ENCODE assay signal across 8 mouse cellular contexts in genomic region chr11:29514682-29515412, GRCm38 (mm10). TPM values are rescaled to one million over a fixed set of nuclear protein-coding genes. Genes with fewer than 3 reads are reported as not detected.
DNase-seq lines count a peak whose midpoint lies in the region; ATAC-seq and TF ChIP-seq lines count a peak whose summit lies in the region.

TSS of gene Prorsd1 (minus strand) at chr11:29515033.

- peak within 1 kb of the TSS; percentile 84 for H3K9ac ChIP-seq in heart, embryonic 12.5 days
- peak within 1 kb of the TSS; percentile 70 for H3K9ac ChIP-seq in kidney, postnatal 0 days (ENCODE audit: low read depth, low read length)
- peak within 1 kb of the TSS; percentile 82 for H3K9ac ChIP-seq in liver, embryonic 13.5 days
- peak within 1 kb of the TSS; percentile 81 for H3K9ac ChIP-seq in stomach, embryonic 16.5 days (ENCODE audit: low read length)

- peak; percentile 96 for DNase-seq in CD4-positive, CD25-positive, alpha-beta regulatory T cell, adult 2 months (ENCODE audit: low read depth, low spot score)
- DNase-seq in brain, embryonic 18.5 days (ENCODE audit: low read depth, low spot score), result peak; percentile 51
- peak; percentile 94 for DNase-seq in kidney, postnatal 0 days (ENCODE audit: low spot score)
- DNase-seq in liver, embryonic 13.5 days, result peak; percentile 93
- peak; percentile 94 for DNase-seq in neural tube, embryonic 10.5 days (ENCODE audit: extremely low spot score, low spot score)

- H3K4me3 ChIP-seq in heart, embryonic 12.5 days, result peak within 1 kb of the TSS; percentile 77
- peak within 1 kb of the TSS; percentile 64 for H3K4me3 ChIP-seq in kidney, postnatal 0 days (replicated peaks; ENCODE audit: low read depth, low read length)
- H3K4me3 ChIP-seq in liver, embryonic 13.5 days (replicated peaks), result peak within 1 kb of the TSS; percentile 75
- H3K4me3 ChIP-seq in stomach, embryonic 16.5 days (replicated peaks; ENCODE audit: low read length), result peak within 1 kb of the TSS; percentile 83

- 2% methylated on average over 40 of the region's 40 CpGs for WGBS in heart, embryonic 12.5 days
- WGBS in kidney, postnatal 0 days, result 3% methylated on average over 40 of the region's 40 CpGs
- under 1% methylated on average over 40 of the region's 40 CpGs for WGBS in liver, embryonic 13.5 days (ENCODE audit: insufficient replicate concordance)
- 3% methylated on average over 40 of the region's 40 CpGs for WGBS in stomach, embryonic 16.5 days

- H3K27me3 ChIP-seq in heart, embryonic 12.5 days (replicated peaks), result no peaks in the 10 kb centered on the region
- no peaks in the 10 kb centered on the region for H3K27me3 ChIP-seq in kidney, postnatal 0 days (ENCODE audit: insufficient read depth, low read length)
- 0 out of 2 replicates have a peak, but pooled peaks cover 3% of the 10 kb centered on the region for H3K27me3 ChIP-seq in liver, embryonic 13.5 days
- no peaks in the 10 kb centered on the region for H3K27me3 ChIP-seq in stomach, embryonic 16.5 days (ENCODE audit: control insufficient read depth, insufficient read depth, low read length)

- peak within 1 kb of the TSS; percentile 75 for H3K4me2 ChIP-seq in heart, embryonic 12.5 days
- H3K4me2 ChIP-seq in kidney, postnatal 0 days (ENCODE audit: low read length), result peak within 1 kb of the TSS; percentile 65
- peak within 1 kb of the TSS; percentile 77 for H3K4me2 ChIP-seq in liver, embryonic 13.5 days
- H3K4me2 ChIP-seq in stomach, embryonic 16.5 days (ENCODE audit: low read depth, low read length), result peak within 1 kb of the TSS; percentile 75

- H3K4me1 ChIP-seq in heart, embryonic 12.5 days (replicated peaks), result 0 out of 2 replicates have a peak, but pooled peaks cover 4% of the 10 kb centered on the region
- H3K4me1 ChIP-seq in kidney, postnatal 0 days (replicated peaks; ENCODE audit: insufficient read depth, low read length), result no peaks in the 10 kb centered on the region
- H3K4me1 ChIP-seq in liver, embryonic 13.5 days (replicated peaks), result peaks cover 24% of the 10 kb centered on the region
- H3K4me1 ChIP-seq in stomach, embryonic 16.5 days (ENCODE audit: control insufficient read depth, insufficient read depth, low read length), result peaks cover 4% of the 10 kb centered on the region; the same call in 1 of the 2 replicates

- H3K27ac ChIP-seq in heart, embryonic 12.5 days (ENCODE audit: poor library complexity, severe bottlenecking), result peak within 1 kb of the TSS; percentile 79
- H3K27ac ChIP-seq in kidney, postnatal 0 days, result peak within 1 kb of the TSS; percentile 65
- peak within 1 kb of the TSS; percentile 81 for H3K27ac ChIP-seq in liver, embryonic 13.5 days
- peak within 1 kb of the TSS; percentile 85 for H3K27ac ChIP-seq in stomach, embryonic 16.5 days (ENCODE audit: low read length)

- no peaks in the 10 kb centered on the region for H3K9me3 ChIP-seq in heart, embryonic 12.5 days (replicated peaks)
- H3K9me3 ChIP-seq in kidney, postnatal 0 days (replicated peaks; ENCODE audit: low read length), result no peaks in the 10 kb centered on the region
- no peaks in the 10 kb centered on the region for H3K9me3 ChIP-seq in liver, embryonic 13.5 days (replicated peaks)
- H3K9me3 ChIP-seq in stomach, embryonic 16.5 days (replicated peaks; ENCODE audit: control insufficient read depth, low read length), result no peaks in the 10 kb centered on the region

- no peak for TF ChIP-seq CTCF in kidney, postnatal 0 days (IDR thresholded peaks at IDR 0.05; ENCODE audit: low read depth)

- peak; percentile 100 for ATAC-seq in erythroid progenitor cell, adult 5-6 weeks (replicated peaks; ENCODE audit: low FRiP score, poor library complexity, severe bottlenecking)
- peak; percentile 99 for ATAC-seq in heart, embryonic 12.5 days (ENCODE audit: insufficient number of reproducible peaks, low FRiP score)
- ATAC-seq in kidney, postnatal 0 days (replicated peaks; ENCODE audit: low FRiP score, low read depth), result peak; percentile 99
- ATAC-seq in liver, embryonic 13.5 days (ENCODE audit: low read depth), result peak; percentile 100
- peak; percentile 99 for ATAC-seq in stomach, embryonic 16.5 days (ENCODE audit: insufficient read depth, low FRiP score)

- H3K36me3 ChIP-seq in heart, embryonic 12.5 days, result peaks cover 17% of the 10 kb centered on the region
- H3K36me3 ChIP-seq in kidney, postnatal 0 days (ENCODE audit: insufficient read depth, low read length), result peaks cover 3% of the 10 kb centered on the region; the same call in 1 of the 2 replicates
- peaks cover 20% of the 10 kb centered on the region for H3K36me3 ChIP-seq in liver, embryonic 13.5 days
- H3K36me3 ChIP-seq in stomach, embryonic 16.5 days (ENCODE audit: control insufficient read depth, insufficient read depth, low read length), result no peaks in the 10 kb centered on the region

RNA-seq across cellular contexts. Expression of gene Prorsd1, which starts in this region (rescaled TPM):
- 11.3 and 13.3 TPM in 2 replicates for total RNA-seq in erythroid progenitor cell, adult 5-6 weeks (2015; ENCODE audit: low replicate concordance)
- 11.9 and 18.2 TPM in 2 replicates for total RNA-seq in erythroid progenitor cell, adult 5-6 weeks (2017; ENCODE audit: low replicate concordance)
- 22.9 and 23.5 TPM in 2 replicates for polyA plus RNA-seq in heart, embryonic 12.5 days (2016; fragmentation: Nextera tagmentation; extraction: Ambion mirVana)
- polyA plus RNA-seq in kidney, postnatal 0 days (2015; fragmentation: Nextera tagmentation; extraction: Ambion mirVana), result 28.8 and 29.6 TPM in 2 replicates
- 25.0 and 29.8 TPM in 2 replicates for polyA plus RNA-seq in liver, embryonic 13.5 days (2015; fragmentation: Nextera tagmentation; extraction: Ambion mirVana)
- polyA plus RNA-seq in stomach, embryonic 16.5 days (2015; fragmentation: Nextera tagmentation; extraction: Ambion mirVana), result 27.6 and 32.2 TPM in 2 replicates

Comparison
In these comparisons a context has a peak if more than half of its experiments do, and no peak if none do; other contexts are left out.
1. Peak in every context shown above with its lines: DNase-seq, ATAC-seq, H3K4me3 ChIP-seq and H3K27ac ChIP-seq.